Mouse (Mus musculus) cerebellum, adult 9-11 months (tissue): ENCODE measurements around the gene Cenps.
"Not testable (repeated sequence)": the region's sequence is repeated elsewhere in the genome, so short reads cannot be mapped to it uniquely, and the experiment has no call there.

Experiments
- DNase-seq: peaks from one replicate; pipeline ENCODE4 v3.0.0; 2022

The Cenps gene

DNA sequence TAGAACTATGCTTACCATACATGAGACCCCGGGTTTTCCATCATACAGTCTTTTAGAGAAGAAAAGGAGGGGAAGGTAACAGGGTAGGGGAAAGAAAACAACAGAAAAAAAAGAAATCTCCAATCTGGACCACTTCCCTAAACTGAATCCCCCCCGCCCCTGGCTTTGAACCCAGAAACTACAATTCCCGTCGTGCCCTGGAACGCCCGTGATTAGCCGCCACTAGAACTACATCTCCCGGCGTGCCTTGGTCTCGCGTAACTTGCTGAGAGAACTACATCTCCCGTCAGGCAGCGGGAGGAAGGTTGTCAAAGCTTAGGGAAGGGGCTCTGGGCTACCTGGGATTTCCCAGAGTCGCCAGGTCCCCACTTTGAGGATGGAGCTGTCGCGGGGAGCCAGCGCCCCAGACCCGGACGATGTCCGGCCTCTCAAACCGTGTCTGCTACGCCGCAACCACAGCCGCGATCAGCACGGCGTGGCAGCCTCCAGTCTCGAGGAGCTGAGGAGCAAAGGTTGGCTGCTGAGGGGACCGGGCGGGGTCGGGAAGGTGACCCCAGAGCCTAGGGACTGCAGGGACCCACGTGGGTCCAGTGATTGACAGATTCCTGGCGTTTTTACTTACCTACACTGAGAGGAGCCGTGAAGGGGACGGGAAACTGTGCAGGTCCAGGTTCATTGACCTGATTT is 33.4 kb downstream of the Cenps start, which contains the start of gene Dffa:
TSS of gene Dffa (plus strand) at position 272 of the 687 bp plus-strand sequence.
- peak; percentile 92 for DNase-seq

DNA sequence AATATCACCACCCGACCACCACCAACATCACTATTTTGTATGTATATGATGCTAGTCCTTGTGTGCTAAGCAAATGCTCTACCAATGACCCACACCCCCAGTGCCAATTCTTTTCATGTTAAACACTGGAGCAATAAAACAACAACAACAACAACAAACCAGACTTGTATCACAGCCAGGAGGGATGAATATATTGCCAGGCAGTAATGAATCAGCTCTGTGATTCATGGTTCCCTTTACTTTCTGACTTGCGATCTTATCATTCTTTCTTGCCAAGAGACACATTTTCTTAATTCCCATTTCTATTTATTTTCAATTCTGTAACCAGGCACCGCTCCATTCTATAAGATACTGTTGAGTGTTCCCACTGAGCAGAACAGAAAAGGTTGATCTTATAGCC is 36.0 kb downstream of the Cenps start:
- DNase-seq: peak; percentile 37

DNA sequence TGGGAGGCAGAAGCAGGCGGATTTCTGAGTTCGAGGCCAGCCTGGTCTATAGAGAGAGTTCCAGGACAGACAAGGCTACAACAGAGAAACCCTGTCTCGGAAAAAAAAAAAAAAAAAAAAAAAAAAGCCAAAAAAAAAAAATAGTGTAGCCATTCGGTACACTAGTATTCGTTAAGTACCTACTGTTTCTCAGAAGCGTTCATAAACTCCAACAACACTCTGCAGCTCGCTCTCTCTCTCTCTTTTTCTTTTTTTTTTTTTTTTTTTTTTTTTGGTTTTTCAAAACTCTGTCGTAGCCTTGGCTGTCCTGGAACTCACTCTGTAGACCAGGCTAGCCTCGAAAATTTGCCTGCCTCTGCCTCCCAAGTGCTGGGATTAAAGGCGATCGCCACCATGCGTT is 37.0 kb downstream of the Cenps start:
- DNase-seq: not testable (repeated sequence)

DNA sequence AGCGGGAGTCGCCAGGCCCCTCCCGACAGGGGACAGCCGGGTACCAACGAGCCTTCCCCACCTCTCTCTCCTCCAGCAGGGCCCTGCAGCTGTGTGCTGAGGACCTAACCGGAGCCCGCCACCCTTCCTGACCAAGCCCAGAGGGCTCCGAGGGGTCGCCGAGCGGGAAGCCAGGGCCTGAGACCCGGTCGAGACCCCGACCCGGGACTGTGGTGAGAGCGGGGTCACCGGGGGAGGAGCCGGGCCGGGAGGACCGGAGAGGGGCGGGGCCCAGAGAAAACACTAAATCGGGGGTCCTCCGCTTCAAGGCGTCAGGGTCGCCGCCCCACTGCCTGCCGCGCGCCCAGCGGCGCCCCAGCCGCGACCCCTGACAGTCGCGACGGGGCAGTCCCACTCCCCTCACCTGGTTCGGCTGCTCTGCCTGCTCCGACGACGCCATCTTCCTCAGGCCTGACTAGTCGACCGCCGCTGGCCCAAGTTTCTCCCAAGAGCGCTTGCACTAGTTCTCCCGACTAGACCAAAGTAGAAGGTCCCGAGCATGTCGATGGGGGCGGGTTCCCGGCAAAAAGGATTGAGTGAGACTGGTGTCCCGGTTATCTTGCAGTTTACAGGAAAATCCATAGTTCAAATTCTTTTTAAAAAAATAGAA is 37.9 kb downstream of the Cenps start, which contains the start of gene Pex14:
TSS of gene Pex14 (minus strand) at position 508 of the 649 bp plus-strand sequence.
- peak; percentile 91 for DNase-seq

DNA sequence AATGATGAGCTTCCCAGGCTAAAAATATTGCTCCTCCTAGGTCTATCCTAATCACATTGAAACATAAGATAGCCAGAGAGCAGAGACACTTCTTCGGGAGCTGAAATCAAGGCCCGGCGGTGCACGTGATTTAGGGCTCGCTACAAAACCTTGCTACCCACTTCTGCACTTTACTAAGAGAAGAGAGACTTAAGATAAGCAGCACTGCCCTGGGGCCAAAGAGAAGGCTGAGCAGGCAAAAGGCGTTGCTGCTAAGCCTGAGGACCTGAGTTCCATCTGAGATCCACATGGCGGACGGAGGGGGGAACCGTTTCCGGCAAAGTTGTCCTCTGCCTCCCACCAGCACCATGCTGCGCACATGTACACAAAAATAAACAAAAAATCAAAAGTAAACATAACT is 38.9 kb downstream of the Cenps start:
- DNase-seq: no peak

DNA sequence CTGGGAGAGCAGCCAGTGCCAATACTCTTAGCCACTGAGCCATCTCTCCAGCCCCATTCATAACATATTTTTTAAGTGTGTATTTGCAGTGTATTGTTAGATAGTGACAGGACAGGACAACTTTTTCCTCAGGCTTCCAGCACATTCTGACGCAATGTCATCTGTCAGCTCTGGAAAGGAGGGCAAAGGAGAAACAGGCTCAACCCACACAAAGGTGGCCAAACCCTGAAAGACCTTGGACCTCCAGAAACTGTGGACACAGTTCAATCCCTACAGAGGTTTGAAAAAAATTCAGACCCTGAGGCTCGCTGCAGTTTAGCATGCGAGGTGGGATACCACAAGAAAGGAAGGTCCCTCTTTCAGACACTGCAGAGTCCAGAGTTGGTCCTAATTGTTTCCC is 39.5 kb downstream of the Cenps start:
- DNase-seq: no peak

DNA sequence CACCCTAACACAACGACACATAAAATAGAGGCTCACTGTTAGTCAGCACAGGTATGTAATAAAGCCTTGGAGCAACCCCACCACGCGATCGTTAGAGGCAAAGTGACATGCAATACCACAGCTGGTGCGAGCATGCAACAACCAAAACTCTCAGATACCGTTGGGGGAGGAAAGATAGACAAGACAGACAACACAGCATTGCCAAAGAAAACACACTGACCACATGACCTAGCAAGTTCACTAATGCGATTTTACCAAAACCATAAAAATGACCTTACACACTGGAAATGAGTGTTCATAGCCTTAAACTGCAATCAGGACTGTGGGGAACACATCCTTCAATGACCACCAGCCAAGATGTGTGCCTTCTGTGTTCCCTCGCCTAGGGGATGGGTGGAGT is 46.1 kb downstream of the Cenps start:
- no peak for DNase-seq

DNA sequence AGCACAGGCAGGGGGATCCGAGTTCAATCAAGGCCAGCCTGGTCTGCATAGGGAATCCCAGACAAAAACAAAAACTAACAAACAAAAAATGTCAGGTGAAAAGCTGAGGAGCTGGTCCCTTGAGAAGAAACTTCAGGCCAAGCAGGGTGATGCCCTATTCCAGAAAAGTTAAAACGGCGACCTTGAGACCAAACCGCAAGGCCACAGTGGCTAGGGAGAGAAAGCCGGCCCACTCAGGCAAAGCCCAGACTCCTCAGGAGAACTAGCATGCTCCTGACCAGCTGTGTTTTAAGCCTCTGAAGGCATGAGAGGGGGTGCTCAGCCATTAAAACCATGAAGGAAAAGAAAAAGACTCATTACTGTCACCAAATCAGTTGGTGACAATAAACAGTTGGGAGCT is 52.0 kb downstream of the Cenps start:
- DNase-seq: no peak

DNA sequence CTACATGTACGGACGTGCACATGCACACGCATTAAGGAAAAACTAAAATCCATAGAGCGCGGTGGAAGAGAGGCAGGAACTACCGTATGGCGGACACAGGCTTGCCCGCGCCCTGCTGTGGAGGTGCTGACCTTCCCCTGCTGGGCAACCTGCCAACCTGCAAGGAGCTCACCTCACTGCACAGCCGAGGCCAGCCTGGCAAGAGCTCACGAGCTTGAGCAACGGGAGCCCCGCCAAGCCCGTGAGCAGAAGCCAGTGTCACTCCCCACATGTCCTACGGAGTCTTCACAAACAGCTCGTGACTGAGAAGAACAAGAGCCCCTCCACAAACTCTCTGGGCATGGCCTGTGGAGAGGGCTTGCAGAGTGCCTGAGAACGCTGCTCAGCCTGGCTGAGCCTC is 55.9 kb downstream of the Cenps start:
- peak; percentile 90 for DNase-seq

DNA sequence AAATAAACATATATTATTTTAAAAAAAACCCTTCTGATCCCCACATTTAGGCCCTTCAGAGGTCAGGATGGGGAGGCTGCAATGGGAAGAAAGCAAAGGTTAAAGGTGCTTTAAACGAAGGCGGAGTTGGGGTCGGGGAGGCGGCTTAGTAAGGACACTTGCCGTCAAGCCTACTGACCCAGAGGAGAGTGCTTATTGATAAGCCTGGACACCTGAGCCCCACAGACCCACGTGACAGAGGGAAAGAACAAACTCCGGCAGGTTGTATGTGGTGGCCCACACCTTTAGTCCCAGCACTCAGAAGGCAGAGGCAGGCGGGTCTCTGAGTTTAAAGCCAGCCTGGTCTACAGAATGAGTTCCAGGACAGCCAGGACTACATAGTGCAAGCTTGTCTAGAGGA is 57.3 kb downstream of the Cenps start:
- no peak for DNase-seq

DNA sequence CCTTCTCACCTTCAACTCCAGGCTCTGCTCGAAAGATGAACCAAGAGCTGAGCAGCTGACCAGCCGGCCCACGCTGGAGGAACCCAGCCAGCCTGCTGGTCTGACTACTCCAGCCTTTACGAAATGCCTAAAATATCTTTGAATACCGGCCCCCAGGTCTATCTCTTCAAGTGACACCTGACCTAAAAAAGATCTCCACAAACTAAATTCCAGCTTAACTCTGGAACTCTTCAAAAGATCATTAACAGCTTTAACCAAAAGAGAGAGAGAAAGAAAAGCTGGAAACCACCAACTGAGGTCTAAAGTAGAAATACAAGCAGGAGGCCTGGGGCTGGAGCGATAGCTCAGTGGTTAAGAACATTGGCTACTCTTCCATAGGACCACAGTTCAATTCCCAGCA is 57.8 kb downstream of the Cenps start:
- no peak for DNase-seq

DNA sequence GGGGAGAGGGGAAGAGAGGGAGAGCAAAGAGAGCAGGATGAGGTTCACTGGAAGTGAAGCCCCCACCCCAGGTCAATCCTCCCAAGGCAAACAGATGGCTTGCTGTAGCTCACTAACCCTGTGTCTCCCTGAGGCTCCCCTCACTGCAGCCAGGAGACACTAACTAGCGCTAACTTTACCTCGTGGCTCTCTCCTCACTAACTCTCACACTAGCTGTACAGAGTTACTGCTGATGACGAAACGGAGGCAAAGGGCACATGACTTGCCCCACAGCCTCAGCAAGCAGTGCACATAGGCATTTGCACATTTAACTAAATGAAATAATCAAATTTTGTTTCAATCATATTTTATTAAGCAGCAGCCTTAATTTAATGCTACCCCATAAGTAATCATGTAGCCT is 59.2 kb downstream of the Cenps start:
- no peak for DNase-seq
